19 mouse cellular contexts compared by ENCODE assay signal in genomic region chr6:72415964-72416772, GRCm38 (mm10). TPM values are rescaled to one million over a fixed set of nuclear protein-coding genes. Genes with fewer than 3 reads are reported as not detected.
DNase-seq lines count a peak whose midpoint lies in the region; ATAC-seq lines count a peak whose summit lies in the region.
"Had no signal": no experiment of that assay in that cellular context is flagged by ENCODE, and none has a peak within 500 bp of the region (broad histone marks: within the 10 kb centered on the region; RNA-seq: fewer than 3 reads in every experiment).

No protein-coding gene starts in this region.

- H3K4me3 ChIP-seq in embryonic facial prominence, embryonic 13.5 days: no peak overlapping the region
- H3K4me3 ChIP-seq in embryonic facial prominence, embryonic 10.5 days: no peak overlapping the region
- H3K4me3 ChIP-seq in hindbrain, embryonic 14.5 days (replicated peaks; ENCODE audit: low read length): no peak overlapping the region
- H3K4me3 ChIP-seq in hindbrain, embryonic 12.5 days: no peak overlapping the region
- H3K4me3 ChIP-seq in liver, embryonic 16.5 days (ENCODE audit: low read depth, low read length): peak overlapping the region; percentile 68
- H3K4me3 ChIP-seq: forebrain, embryonic 13.5 days had no signal

- H3K27me3 ChIP-seq in embryonic facial prominence, embryonic 13.5 days: no peaks in the 10 kb centered on the region
- H3K27me3 ChIP-seq in embryonic facial prominence, embryonic 10.5 days (replicated peaks; ENCODE audit: low read depth, poor library complexity, severe bottlenecking): no peaks in the 10 kb centered on the region
- H3K27me3 ChIP-seq in hindbrain, embryonic 14.5 days (ENCODE audit: control insufficient read depth, insufficient read depth, low read length): no peaks in the 10 kb centered on the region
- no peaks in the 10 kb centered on the region for H3K27me3 ChIP-seq in hindbrain, embryonic 12.5 days
- no peaks in the 10 kb centered on the region for H3K27me3 ChIP-seq in liver, embryonic 16.5 days (ENCODE audit: control insufficient read depth, insufficient read depth, low read depth, low read length)
- H3K27me3 ChIP-seq: forebrain, embryonic 13.5 days; limb, embryonic 12.5 days; midbrain, embryonic 13.5 days; neural tube, embryonic 12.5 days; Patski had no signal

- no peak for DNase-seq in embryonic facial prominence, embryonic 10.5 days (ENCODE audit: low spot score)
- DNase-seq in hindbrain, embryonic 14.5 days (ENCODE audit: low spot score): no peak
- DNase-seq in fat pad, adult 2 months (ENCODE audit: extremely low read depth, low read depth, low spot score): peak; percentile 95
- DNase-seq in thymus, postnatal 25 days: no peak
- no peak for DNase-seq in left cerebral cortex, adult 8-10 months (ENCODE audit: low spot score in 2 of 2)
- DNase-seq: cerebellum, adult 8-10 months; gastrocnemius, postnatal 10 days; heart, postnatal 4 days; kidney, adult 8-10 months; layer of hippocampus, postnatal 36 days; retina, postnatal 1 day had no signal

- H3K4me2 ChIP-seq in embryonic facial prominence, embryonic 13.5 days: peak overlapping the region; percentile 77; the same call in 1 of the 2 replicates
- 0 out of 2 replicates have a peak overlapping the region, but pooled peaks have one; percentile 1 for H3K4me2 ChIP-seq in hindbrain, embryonic 14.5 days (replicated peaks)
- no peak overlapping the region for H3K4me2 ChIP-seq in hindbrain, embryonic 12.5 days (replicated peaks)
- peak overlapping the region; percentile 75 for H3K4me2 ChIP-seq in liver, embryonic 16.5 days (ENCODE audit: low read depth, low read length)

- peaks cover 24% of the 10 kb centered on the region for H3K4me1 ChIP-seq in embryonic facial prominence, embryonic 13.5 days
- H3K4me1 ChIP-seq in embryonic facial prominence, embryonic 10.5 days: peaks cover 20% of the 10 kb centered on the region
- H3K4me1 ChIP-seq in hindbrain, embryonic 14.5 days (replicated peaks; ENCODE audit: control insufficient read depth, insufficient read depth, low read length): peaks cover 10% of the 10 kb centered on the region
- peaks cover 17% of the 10 kb centered on the region for H3K4me1 ChIP-seq in hindbrain, embryonic 12.5 days
- H3K4me1 ChIP-seq in liver, embryonic 16.5 days (ENCODE audit: control insufficient read depth, low read depth, low read length): peaks cover 35% of the 10 kb centered on the region

- no peaks in the 10 kb centered on the region for H3K9me3 ChIP-seq in embryonic facial prominence, embryonic 13.5 days
- H3K9me3 ChIP-seq in embryonic facial prominence, embryonic 10.5 days: no peaks in the 10 kb centered on the region
- no peaks in the 10 kb centered on the region for H3K9me3 ChIP-seq in hindbrain, embryonic 14.5 days (ENCODE audit: control insufficient read depth, low read length)
- H3K9me3 ChIP-seq in hindbrain, embryonic 12.5 days (replicated peaks): no peaks in the 10 kb centered on the region
- H3K9me3 ChIP-seq in liver, embryonic 16.5 days (replicated peaks; ENCODE audit: control insufficient read depth, low read length): no peaks in the 10 kb centered on the region
- H3K9me3 ChIP-seq: forebrain, embryonic 13.5 days; limb, embryonic 12.5 days; midbrain, embryonic 13.5 days; neural tube, embryonic 12.5 days had no signal

- 80% methylated on average over 7 of the region's 7 CpGs for WGBS in embryonic facial prominence, embryonic 13.5 days
- WGBS in embryonic facial prominence, embryonic 10.5 days: 85% methylated on average over 7 of the region's 7 CpGs
- 88% methylated on average over 7 of the region's 7 CpGs for WGBS in hindbrain, embryonic 14.5 days
- WGBS in hindbrain, embryonic 12.5 days: 84% methylated on average over 7 of the region's 7 CpGs
- 68% methylated on average over 7 of the region's 7 CpGs for WGBS in liver, embryonic 16.5 days (ENCODE audit: insufficient replicate concordance)

- H3K36me3 ChIP-seq in embryonic facial prominence, embryonic 13.5 days: peaks cover 46% of the 10 kb centered on the region
- H3K36me3 ChIP-seq in embryonic facial prominence, embryonic 10.5 days (replicated peaks): peaks cover 42% of the 10 kb centered on the region
- peaks cover 41% of the 10 kb centered on the region for H3K36me3 ChIP-seq in hindbrain, embryonic 14.5 days (replicated peaks; ENCODE audit: control insufficient read depth, insufficient read depth)
- H3K36me3 ChIP-seq in hindbrain, embryonic 12.5 days: peaks cover 37% of the 10 kb centered on the region
- H3K36me3 ChIP-seq in liver, embryonic 16.5 days (ENCODE audit: control insufficient read depth, insufficient read depth): peaks cover 3% of the 10 kb centered on the region

- 0 out of 2 replicates have a peak overlapping the region, but pooled peaks have one; percentile 17 for H3K9ac ChIP-seq in embryonic facial prominence, embryonic 13.5 days
- H3K9ac ChIP-seq in hindbrain, embryonic 14.5 days: no peak overlapping the region
- no peak overlapping the region for H3K9ac ChIP-seq in hindbrain, embryonic 12.5 days
- no peak overlapping the region for H3K9ac ChIP-seq in liver, embryonic 16.5 days (ENCODE audit: low read depth, low read length)
- H3K9ac ChIP-seq: forebrain, embryonic 13.5 days; limb, embryonic 12.5 days; midbrain, embryonic 13.5 days; neural tube, embryonic 12.5 days had no signal

- ATAC-seq in embryonic facial prominence, embryonic 13.5 days (ENCODE audit: insufficient number of reproducible peaks, insufficient read depth, low FRiP score, low TSS enrichment, low read depth): no peak
- ATAC-seq in hindbrain, embryonic 14.5 days (ENCODE audit: low FRiP score): no peak
- ATAC-seq in hindbrain, embryonic 12.5 days (ENCODE audit: low FRiP score): no peak
- ATAC-seq in liver, embryonic 16.5 days (ENCODE audit: low read depth): peak; percentile 41
- ATAC-seq: forebrain, embryonic 13.5 days; midbrain, embryonic 13.5 days; Patski had no signal

- H3K27ac ChIP-seq in embryonic facial prominence, embryonic 13.5 days: no peak overlapping the region
- H3K27ac ChIP-seq in embryonic facial prominence, embryonic 10.5 days (replicated peaks): no peak overlapping the region
- no peak overlapping the region for H3K27ac ChIP-seq in hindbrain, embryonic 14.5 days
- no peak overlapping the region for H3K27ac ChIP-seq in hindbrain, embryonic 12.5 days
- peak overlapping the region; percentile 79 for H3K27ac ChIP-seq in liver, embryonic 16.5 days (ENCODE audit: low read length)
- H3K27ac ChIP-seq: forebrain, embryonic 13.5 days; limb, embryonic 12.5 days; midbrain, embryonic 13.5 days; neural tube, embryonic 12.5 days had no signal

RNA-seq across cellular contexts. Expression of gene Ggcx, which starts 2.1 kb away (rescaled TPM):
- polyA plus RNA-seq in embryonic facial prominence, embryonic 13.5 days (2015; fragmentation: Nextera tagmentation; extraction: Ambion mirVana): 39.1 and 41.5 TPM in 2 replicates
- 20.4 and 21.1 TPM in 2 replicates for polyA plus RNA-seq in embryonic facial prominence, embryonic 10.5 days (2016; fragmentation: Nextera tagmentation; extraction: Ambion mirVana)
- polyA plus RNA-seq in hindbrain, embryonic 14.5 days (2014; fragmentation: Nextera tagmentation; extraction: Ambion mirVana): 7.4 and 10.9 TPM in 2 replicates
- polyA plus RNA-seq in hindbrain, embryonic 12.5 days (2016; fragmentation: Nextera tagmentation; extraction: Ambion mirVana): 24.9 and 30.8 TPM in 2 replicates
- 29.6 and 31.7 TPM in 2 replicates for polyA plus RNA-seq in liver, embryonic 16.5 days (2015; fragmentation: Nextera tagmentation; extraction: Ambion mirVana)
- 10 to 100 TPM; 20.3 to 24.7 (median 23.5) TPM for total RNA-seq in left cerebral cortex, adult 8-10 months (2022)

RNA-seq across cellular contexts. Expression of gene Mat2a, which starts 23.2 kb away (rescaled TPM):
- 361 and 377 TPM in 2 replicates for polyA plus RNA-seq in embryonic facial prominence, embryonic 13.5 days (2015; fragmentation: Nextera tagmentation; extraction: Ambion mirVana)
- 473 and 481 TPM in 2 replicates for polyA plus RNA-seq in embryonic facial prominence, embryonic 10.5 days (2016; fragmentation: Nextera tagmentation; extraction: Ambion mirVana)
- polyA plus RNA-seq in hindbrain, embryonic 14.5 days (2014; fragmentation: Nextera tagmentation; extraction: Ambion mirVana): 336 and 338 TPM in 2 replicates
- polyA plus RNA-seq in hindbrain, embryonic 12.5 days (2016; fragmentation: Nextera tagmentation; extraction: Ambion mirVana): 405 and 424 TPM in 2 replicates
- 124 and 131 TPM in 2 replicates for polyA plus RNA-seq in liver, embryonic 16.5 days (2015; fragmentation: Nextera tagmentation; extraction: Ambion mirVana)
- total RNA-seq in left cerebral cortex, adult 8-10 months (2022): 100 to 1,000 TPM; 148 to 178 (median 163) TPM

RNA-seq across cellular contexts. Expression of gene Vamp8, which starts 25.7 kb away (rescaled TPM):
- 130 and 135 TPM in 2 replicates for polyA plus RNA-seq in embryonic facial prominence, embryonic 13.5 days (2015; fragmentation: Nextera tagmentation; extraction: Ambion mirVana)
- 53.2 and 59.8 TPM in 2 replicates for polyA plus RNA-seq in embryonic facial prominence, embryonic 10.5 days (2016; fragmentation: Nextera tagmentation; extraction: Ambion mirVana)
- 21.9 and 28.8 TPM in 2 replicates for polyA plus RNA-seq in hindbrain, embryonic 14.5 days (2014; fragmentation: Nextera tagmentation; extraction: Ambion mirVana)
- 43.9 and 45.5 TPM in 2 replicates for polyA plus RNA-seq in hindbrain, embryonic 12.5 days (2016; fragmentation: Nextera tagmentation; extraction: Ambion mirVana)
- 212 and 230 TPM in 2 replicates for polyA plus RNA-seq in liver, embryonic 16.5 days (2015; fragmentation: Nextera tagmentation; extraction: Ambion mirVana)
- total RNA-seq in left cerebral cortex, adult 8-10 months (2022): 10 to 100 TPM; 16.5 to 23.2 (median 18.5) TPM

RNA-seq across cellular contexts. Expression of gene Vamp5, which starts 35.9 kb away (rescaled TPM):
- polyA plus RNA-seq in embryonic facial prominence, embryonic 13.5 days (2015; fragmentation: Nextera tagmentation; extraction: Ambion mirVana): 19.7 and 20.6 TPM in 2 replicates
- 13.6 and 15.9 TPM in 2 replicates for polyA plus RNA-seq in embryonic facial prominence, embryonic 10.5 days (2016; fragmentation: Nextera tagmentation; extraction: Ambion mirVana)
- polyA plus RNA-seq in hindbrain, embryonic 14.5 days (2014; fragmentation: Nextera tagmentation; extraction: Ambion mirVana): 21.8 and 23.6 TPM in 2 replicates
- 10.0 and 11.0 TPM in 2 replicates for polyA plus RNA-seq in hindbrain, embryonic 12.5 days (2016; fragmentation: Nextera tagmentation; extraction: Ambion mirVana)
- 54.9 and 62.8 TPM in 2 replicates for polyA plus RNA-seq in liver, embryonic 16.5 days (2015; fragmentation: Nextera tagmentation; extraction: Ambion mirVana)
- 1 to 10 TPM; 4.4 to 8.6 (median 6.9) TPM for total RNA-seq in left cerebral cortex, adult 8-10 months (2022)

RNA-seq across cellular contexts. Expression of gene Rnf181, which starts 49.4 kb away (rescaled TPM):
- 94.5 and 110 TPM in 2 replicates for polyA plus RNA-seq in embryonic facial prominence, embryonic 13.5 days (2015; fragmentation: Nextera tagmentation; extraction: Ambion mirVana)
- polyA plus RNA-seq in embryonic facial prominence, embryonic 10.5 days (2016; fragmentation: Nextera tagmentation; extraction: Ambion mirVana): 106 and 111 TPM in 2 replicates
- 127 and 136 TPM in 2 replicates for polyA plus RNA-seq in hindbrain, embryonic 14.5 days (2014; fragmentation: Nextera tagmentation; extraction: Ambion mirVana)
- 95.0 and 98.3 TPM in 2 replicates for polyA plus RNA-seq in hindbrain, embryonic 12.5 days (2016; fragmentation: Nextera tagmentation; extraction: Ambion mirVana)
- 86.5 and 91.9 TPM in 2 replicates for polyA plus RNA-seq in liver, embryonic 16.5 days (2015; fragmentation: Nextera tagmentation; extraction: Ambion mirVana)
- total RNA-seq in left cerebral cortex, adult 8-10 months (2022): 10 to 100 TPM; 76.4 to 85.1 (median 81.5) TPM
